Mouse (Mus musculus) large intestine, adult 2 months (tissue): ENCODE measurements around the gene Epb41l1. TPM values are rescaled to one million over a fixed set of nuclear protein-coding genes. Genes with fewer than 3 reads are reported as not detected.

ENCODE experiments used
- DNase-seq: peaks from one replicate; pipeline ENCODE4 v3.0.0-alpha.2; 2012; ENCODE audit warnings: low read depth, low spot score
- WGBS: fragments of 180-500 bp; shearing (Covaris S2); methylation state at CpG from one replicate; pipeline ENCODE4 v1.1.7; 2018; 5-methylcytosine and 5-hydroxymethylcytosine counted together
- polyA plus RNA-seq: library from polyadenylated mRNA; depleted of rRNA; stranded (reverse); fragments of >200 nt; gene quantifications from 2 replicates; pipeline ENCODE4 v1.2.3, GENCODE M21; 2012; rRNA removed

Epb41l1 gene
- polyA plus RNA-seq, 1 experiment, result 17.1 TPM

GRCm38 (mm10) chr2:156569261-156569660, 148.6 kb downstream of the Epb41l1 start:
- 92% methylated on average over 3 of the region's 3 CpGs for WGBS
- DNase-seq, result no peak

- 76% methylated on average over 6 of the region's 6 CpGs for WGBS
- no peak for DNase-seq
Measured at GRCm38 (mm10) chr2:156571521-156571920, 150.8 kb downstream of the Epb41l1 start.

- WGBS, result 73% methylated on average over 7 of the region's 7 CpGs
- DNase-seq, result no peak
Measured at GRCm38 (mm10) chr2:156576850-156577587, 156.3 kb downstream of the Epb41l1 start.

- 60% methylated on average over 5 of the region's 5 CpGs for WGBS
- no peak for DNase-seq
Measured at GRCm38 (mm10) chr2:156580507-156580906, 159.8 kb downstream of the Epb41l1 start.

GRCm38 (mm10) chr2:156581244-156581643, 160.5 kb downstream of the Epb41l1 start:
- no peak for DNase-seq
- 61% methylated on average over 10 of the region's 10 CpGs for WGBS

- no peak for DNase-seq
- 67% methylated on average over 10 of the region's 10 CpGs for WGBS
Measured at GRCm38 (mm10) chr2:156582887-156583286, 162.2 kb downstream of the Epb41l1 start.

- WGBS, result 62% methylated on average over 11 of the region's 11 CpGs
- no peak for DNase-seq
Measured at GRCm38 (mm10) chr2:156584154-156584796, 163.6 kb downstream of the Epb41l1 start.

GRCm38 (mm10) chr2:156584797-156585471, 164.2 kb downstream of the Epb41l1 start:
- no peak for DNase-seq
- WGBS, result 60% methylated on average over 14 of the region's 14 CpGs

GRCm38 (mm10) chr2:156589481-156589880, 168.8 kb downstream of the Epb41l1 start:
- 87% methylated on average over 9 of the region's 9 CpGs for WGBS

More at GRCm38 (mm10) chr2:156589481-156589880, 168.8 kb downstream of the Epb41l1 start:
- no peak for DNase-seq

Other genes starting within 250 kb of the Epb41l1 start
- gene Rbm39, start 240.7 kb upstream of the Epb41l1 start, polyA plus RNA-seq, result 26.0 and 35.1 TPM in 2 replicates
- gene Phf20, start 224.4 kb upstream of the Epb41l1 start, polyA plus RNA-seq, result 5.9 and 7.7 TPM in 2 replicates
- 0.36 and 0.70 TPM in 2 replicates for gene Cnbd2, start 108.6 kb upstream of the Epb41l1 start, polyA plus RNA-seq
- gene Scand1, start 108.2 kb upstream of the Epb41l1 start, polyA plus RNA-seq, result 94.7 and 113 TPM in 2 replicates
- gene Aar2, start 126.7 kb downstream of the Epb41l1 start, polyA plus RNA-seq, result 22.2 and 26.0 TPM in 2 replicates
- 42.4 and 54.4 TPM in 2 replicates for gene Dlgap4, start 192.8 kb downstream of the Epb41l1 start, polyA plus RNA-seq